Mouse (Mus musculus) forebrain, embryonic 10.5 days (tissue): ENCODE data around the gene Polr3h. TPM values are rescaled to one million over a fixed set of nuclear protein-coding genes. Genes with fewer than 3 reads are reported as not detected.

Experiments used
- DNase-seq: peaks from one replicate; pipeline ENCODE4 v3.0.0-alpha.2; 2017; ENCODE audit warnings: low spot score; ENCODE audit errors: extremely low spot score
- H3K27ac ChIP-seq: fragments of 300-500 bp; sonication (generic); 2 replicates; pipeline ENCODE4 v1.5.1; 2016; ENCODE audit warnings: mild to moderate bottlenecking
- H3K27me3 ChIP-seq: fragments of 300-500 bp; sonication (generic); 2 replicates; pipeline ENCODE4 v1.6.1; 2016; ENCODE audit warnings: mild to moderate bottlenecking; ENCODE audit not compliant: poor library complexity, severe bottlenecking
- H3K36me3 ChIP-seq: fragments of 300-500 bp; sonication (generic); replicated peaks from 2 replicates; pipeline ENCODE4 v1.6.1; 2016; ENCODE audit warnings: mild to moderate bottlenecking, moderate library complexity
- H3K4me1 ChIP-seq: fragments of 300-500 bp; sonication (generic); 2 replicates; pipeline ENCODE4 v1.6.1; 2016
- H3K4me3 ChIP-seq: fragments of 300-500 bp; sonication (generic); 2 replicates; pipeline ENCODE4 v1.5.1; 2016; ENCODE audit warnings: mild to moderate bottlenecking, moderate library complexity
- H3K9me3 ChIP-seq: fragments of 300-500 bp; sonication (generic); 2 replicates; pipeline ENCODE4 v1.6.1; 2016; ENCODE audit warnings: mild to moderate bottlenecking, moderate library complexity
- WGBS: fragments of 180-500 bp; shearing (Covaris S2); methylation state at CpG from one replicate; pipeline ENCODE4 v1.1.7; 2016; 5-methylcytosine and 5-hydroxymethylcytosine counted together
- polyA plus RNA-seq: library from polyadenylated mRNA; unstranded; fragments of >200 nt; fragmentation: Nextera tagmentation; extraction: Ambion mirVana; gene quantifications from 2 replicates; pipeline ENCODE4 v1.2.1, GENCODE M21; 2016

Polr3h gene
- polyA plus RNA-seq, 1 experiment from 2014 or later, result 90.8 TPM

DNA sequence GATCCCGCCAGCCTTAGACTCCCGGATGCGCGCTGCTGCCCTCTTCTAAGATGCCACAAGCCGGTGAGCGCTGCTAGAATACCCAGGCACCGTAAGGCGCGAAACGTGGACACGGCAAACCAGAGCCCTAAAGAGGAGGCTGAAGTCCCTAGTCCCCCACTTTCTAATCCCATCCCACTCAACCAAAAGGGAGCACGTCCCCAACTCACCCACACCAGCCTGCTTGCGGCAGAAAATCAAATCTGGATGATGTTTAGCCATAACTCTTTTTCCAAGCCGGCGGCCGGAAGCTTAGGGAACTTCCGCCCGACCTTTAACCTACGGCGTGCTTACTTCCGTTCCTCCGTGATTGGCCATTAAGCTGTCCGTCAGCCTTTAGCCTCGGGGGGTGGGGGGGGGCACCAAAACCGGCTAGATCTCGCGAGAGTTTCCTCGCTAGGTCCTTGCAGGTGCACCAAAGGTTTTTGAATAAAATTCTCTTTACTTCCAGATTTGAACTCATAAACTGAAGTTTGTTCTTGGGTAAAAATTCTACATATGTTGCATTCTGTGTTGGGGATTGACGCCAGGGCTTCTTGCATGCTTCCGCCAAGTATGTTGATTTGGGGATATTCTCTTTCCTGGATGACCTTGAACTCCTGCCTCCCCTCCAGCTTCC is 54.3 kb downstream of the Polr3h start, which contains the start of gene Phf5a:
Phf5a (minus strand) TSS at position 308 of the 658 bp plus-strand sequence.
- Histone ChIP-seq H3K27ac (peak within 1 kb of the TSS; percentile 97), H3K36me3 (peaks cover 41% of the 10 kb centered on the region), H3K27me3 (no peaks in the 10 kb centered on the region), H3K9me3 (no peaks in the 10 kb centered on the region), H3K4me1 (peaks cover 28% of the 10 kb centered on the region), H3K4me3 (peak within 1 kb of the TSS; percentile 99)
- under 1% methylated on average over 30 of the region's 30 CpGs for WGBS
- DNase-seq, result peak; percentile 94

DNA sequence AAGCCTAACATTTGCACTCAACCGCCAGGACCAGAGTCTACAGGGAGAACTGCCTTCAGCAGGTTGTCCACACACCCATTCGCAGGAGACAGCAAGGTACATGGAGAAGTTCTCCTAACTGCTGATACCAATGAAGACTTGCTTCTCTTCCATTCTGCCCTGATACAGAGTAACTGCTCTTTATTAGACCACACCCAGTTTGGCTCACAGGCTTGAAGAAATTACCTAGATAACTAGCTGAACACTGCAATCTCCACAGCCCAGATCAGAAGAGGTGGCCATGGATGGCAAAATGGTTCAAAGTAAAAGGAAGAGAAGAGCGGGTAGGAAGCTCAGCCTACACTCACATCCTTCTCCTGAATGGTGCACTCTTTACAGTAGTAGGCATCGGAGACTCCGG is 56.1 kb downstream of the Polr3h start:
- Histone ChIP-seq H3K27ac (no peak overlapping the region), H3K4me1 (peaks cover 28% of the 10 kb centered on the region), H3K36me3 (peaks cover 59% of the 10 kb centered on the region), H3K27me3 (no peaks in the 10 kb centered on the region), H3K9me3 (no peaks in the 10 kb centered on the region), H3K4me3 (no peak overlapping the region)
- no peak for DNase-seq
- 97% methylated on average over 5 of the region's 5 CpGs for WGBS

DNA sequence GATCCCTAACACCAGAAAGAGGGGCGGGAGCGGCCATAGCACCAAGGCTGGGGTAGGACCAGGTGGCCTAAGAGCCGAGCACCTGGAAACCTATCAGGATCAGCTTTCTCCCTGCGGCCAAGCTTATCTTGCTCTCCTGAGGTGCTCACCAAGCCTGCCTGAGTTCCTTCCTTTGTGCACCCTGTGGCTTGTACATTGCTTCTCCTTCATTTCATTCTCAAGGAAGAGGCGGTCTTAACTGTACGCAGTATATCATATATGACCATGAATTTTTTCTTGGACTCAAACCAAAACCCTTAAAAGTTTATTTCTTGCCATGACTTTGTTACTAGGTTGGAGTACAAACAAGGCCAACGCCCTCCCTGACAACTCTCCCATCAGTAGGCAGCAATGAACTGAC is 61.8 kb downstream of the Polr3h start:
- Histone ChIP-seq H3K9me3 (no peaks in the 10 kb centered on the region), H3K4me3 (no peak overlapping the region), H3K27me3 (no peaks in the 10 kb centered on the region), H3K4me1 (peaks cover 9% of the 10 kb centered on the region), H3K36me3 (peaks cover 58% of the 10 kb centered on the region), H3K27ac (no peak overlapping the region)
- no peak for DNase-seq
- 93% methylated on average over 7 of the region's 7 CpGs for WGBS

- no peak for DNase-seq
- H3K4me1 ChIP-seq, result peaks cover 37% of the 10 kb centered on the region
- no peak overlapping the region for H3K27ac ChIP-seq
- H3K9me3 ChIP-seq, result no peaks in the 10 kb centered on the region
- H3K27me3 ChIP-seq, result no peaks in the 10 kb centered on the region
- WGBS, result 49% methylated on average over 8 of the region's 8 CpGs
- H3K36me3 ChIP-seq, result peaks cover 22% of the 10 kb centered on the region
- H3K4me3 ChIP-seq, result peak overlapping the region; percentile 96; the same call in 1 of the 2 replicates
These were observed 65.4 kb downstream of the Polr3h start for GRCm38 (mm10) chr15:81860471-81861135.

DNA sequence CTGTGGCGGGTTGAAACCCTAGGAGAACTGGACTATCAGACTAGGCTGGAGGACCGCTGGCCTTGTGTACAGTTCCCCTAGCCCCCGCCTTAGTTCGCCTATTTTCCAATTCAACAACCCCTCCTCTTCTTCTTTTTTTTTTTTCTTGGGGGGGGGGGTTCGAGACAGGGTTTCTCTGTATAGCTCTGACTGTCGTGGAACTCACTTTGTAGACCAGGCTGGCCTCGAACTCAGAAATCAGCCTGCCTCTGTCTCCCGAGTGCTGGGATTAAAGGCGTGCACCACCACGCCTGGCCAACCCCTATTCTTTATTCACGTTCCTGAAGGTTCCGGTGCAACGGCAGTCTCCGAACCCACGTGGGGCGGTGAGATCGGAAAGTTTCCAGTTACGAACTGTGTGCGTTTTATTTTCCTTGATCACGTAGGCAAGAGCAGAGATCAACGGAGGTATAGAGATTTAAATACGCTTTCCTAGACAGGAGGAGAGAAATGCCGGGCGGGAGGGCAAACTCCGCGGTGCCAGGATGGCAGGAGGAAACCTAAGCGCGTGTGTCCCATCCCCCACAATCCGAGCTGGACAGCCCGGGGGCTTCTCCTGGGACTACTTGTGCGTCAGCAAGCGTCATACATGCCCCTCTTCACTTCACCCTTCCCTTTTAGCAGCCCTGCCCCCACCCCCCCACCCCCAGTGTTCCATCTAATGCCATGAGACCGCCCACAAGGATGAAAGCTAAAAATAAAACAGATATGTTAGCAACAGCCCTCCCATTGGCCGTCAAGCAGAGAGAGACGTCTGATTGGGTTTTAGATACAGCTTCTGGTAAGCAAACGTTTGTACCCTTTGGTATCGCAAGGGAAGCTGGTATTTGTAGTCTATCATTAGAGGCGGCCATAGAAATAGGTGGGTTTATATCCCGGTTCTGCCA is 66.4 kb downstream of the Polr3h start:
- H3K36me3 ChIP-seq, result peaks cover 18% of the 10 kb centered on the region
- H3K4me1 ChIP-seq, result peaks cover 45% of the 10 kb centered on the region
- H3K4me3 ChIP-seq, result peak overlapping the region; percentile 96
- WGBS, result under 1% methylated on average over 39 of the region's 39 CpGs
- H3K27me3 ChIP-seq, result no peaks in the 10 kb centered on the region
- peak overlapping the region; percentile 95 for H3K27ac ChIP-seq
- H3K9me3 ChIP-seq, result no peaks in the 10 kb centered on the region
- peak; percentile 90 for DNase-seq

GRCm38 (mm10) chr15:81858517-81859329 is 67.3 kb downstream of the Polr3h start, which contains the start of gene Tob2:
Tob2 (minus strand) TSS chr15:81858796.
- Histone ChIP-seq H3K4me3 (peak within 1 kb of the TSS; percentile 96), H3K9me3 (no peaks in the 10 kb centered on the region), H3K36me3 (peaks cover 18% of the 10 kb centered on the region), H3K27me3 (no peaks in the 10 kb centered on the region), H3K27ac (peak within 1 kb of the TSS; percentile 95), H3K4me1 (peaks cover 45% of the 10 kb centered on the region)
- WGBS, result under 1% methylated on average over 44 of the region's 44 CpGs
- DNase-seq, result peak; percentile 57

GRCm38 (mm10) chr15:81858138-81858516 is 67.9 kb downstream of the Polr3h start:
- 0% methylated on average over 23 of the region's 23 CpGs for WGBS
- H3K4me3 ChIP-seq, result peak overlapping the region; percentile 96

DNA sequence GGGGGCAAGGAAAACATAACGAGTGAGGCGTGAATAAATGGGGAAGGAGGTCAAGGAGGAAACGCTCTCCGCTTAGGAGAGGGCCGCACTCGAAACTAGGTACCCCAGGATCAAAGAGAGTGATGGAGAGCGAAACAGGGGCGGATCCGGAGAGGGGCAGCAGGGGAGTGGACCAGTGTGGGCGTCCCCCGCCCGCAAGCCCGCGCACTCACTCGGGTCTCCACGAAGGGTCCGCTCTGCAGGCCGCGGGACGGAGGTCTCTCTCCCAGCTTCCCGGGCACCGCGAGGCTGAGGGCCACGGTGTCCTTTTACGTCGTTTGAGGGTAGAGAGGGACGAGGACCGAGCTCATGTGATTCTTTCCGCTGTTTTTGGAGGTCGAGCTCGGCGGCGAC is 68.3 kb downstream of the Polr3h start:
- DNase-seq, result no peak
- H3K4me1 ChIP-seq, result peaks cover 45% of the 10 kb centered on the region
- 0% methylated on average over 33 of the region's 33 CpGs for WGBS

More at GRCm38 (mm10) chr15:81858138-81858516, 67.9 kb downstream of the Polr3h start:
- no peaks in the 10 kb centered on the region for H3K27me3 ChIP-seq
- H3K27ac ChIP-seq, result peak overlapping the region; percentile 95
- H3K4me1 ChIP-seq, result peaks cover 45% of the 10 kb centered on the region
- no peaks in the 10 kb centered on the region for H3K9me3 ChIP-seq
- H3K36me3 ChIP-seq, result peaks cover 21% of the 10 kb centered on the region
- peak; percentile 92 for DNase-seq

DNA sequence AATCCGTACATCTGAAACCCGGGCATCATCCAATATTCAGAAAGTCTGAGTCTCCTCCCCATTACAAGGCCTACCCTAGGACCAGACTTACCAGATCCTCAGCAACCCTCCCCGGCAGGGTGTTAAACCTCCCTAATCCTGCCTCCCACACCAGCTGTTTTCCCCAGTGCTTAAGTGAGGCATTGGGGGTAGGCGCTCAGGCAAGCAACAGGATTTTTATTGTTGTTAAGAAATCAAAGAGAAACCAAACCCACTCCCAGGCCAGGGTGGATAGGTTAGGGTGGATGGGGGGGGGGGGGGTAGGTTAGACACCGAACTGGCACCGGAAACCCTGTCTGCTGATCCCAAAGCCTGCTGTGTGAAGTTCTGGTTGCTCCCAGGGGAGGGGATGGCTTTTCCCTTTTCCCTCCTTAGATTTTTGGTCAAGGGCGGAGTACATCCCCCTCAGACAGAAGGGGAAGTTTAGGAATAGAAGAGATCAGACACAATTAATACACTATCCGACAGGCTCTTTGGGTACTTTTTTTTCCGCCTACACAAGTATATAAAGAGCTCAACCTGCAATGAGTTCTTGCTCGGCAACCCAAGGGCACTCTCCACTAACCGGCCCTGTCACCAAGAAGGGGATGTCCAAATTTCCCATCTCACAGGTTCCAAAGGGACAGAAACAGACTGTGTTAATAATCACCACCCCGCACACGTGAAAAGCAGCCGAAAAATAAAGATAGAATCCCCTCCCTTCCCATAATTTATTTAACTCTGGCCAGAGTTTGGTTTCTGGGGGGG is 68.9 kb downstream of the Polr3h start:
- DNase-seq, result no peak
- Histone ChIP-seq H3K4me3 (peak overlapping the region; percentile 96), H3K36me3 (peaks cover 31% of the 10 kb centered on the region), H3K27ac (peak overlapping the region; percentile 95), H3K4me1 (peaks cover 45% of the 10 kb centered on the region), H3K27me3 (no peaks in the 10 kb centered on the region), H3K9me3 (no peaks in the 10 kb centered on the region)
- WGBS, result under 1% methylated on average over 14 of the region's 14 CpGs

More for the DNA sequence above, 68.3 kb downstream of the Polr3h start:
- Histone ChIP-seq H3K36me3 (peaks cover 25% of the 10 kb centered on the region), H3K4me3 (peak overlapping the region; percentile 96), H3K27me3 (no peaks in the 10 kb centered on the region), H3K9me3 (no peaks in the 10 kb centered on the region), H3K27ac (peak overlapping the region; percentile 95)

- Histone ChIP-seq H3K36me3 (peaks cover 40% of the 10 kb centered on the region), H3K9me3 (no peaks in the 10 kb centered on the region), H3K27ac (peak overlapping the region; percentile 95), H3K27me3 (no peaks in the 10 kb centered on the region), H3K4me1 (peaks cover 45% of the 10 kb centered on the region), H3K4me3 (peak overlapping the region; percentile 96)
- DNase-seq, result peak; percentile 88
- under 1% methylated on average over 28 of the region's 28 CpGs for WGBS
These were observed 69.8 kb downstream of the Polr3h start for GRCm38 (mm10) chr15:81856030-81856790.

- peaks cover 69% of the 10 kb centered on the region for H3K36me3 ChIP-seq
- WGBS, result 92% methylated on average over 7 of the region's 7 CpGs
- no peak for DNase-seq
- no peaks in the 10 kb centered on the region for H3K27me3 ChIP-seq
- H3K27ac ChIP-seq, result no peak overlapping the region
- H3K9me3 ChIP-seq, result no peaks in the 10 kb centered on the region
- no peak overlapping the region for H3K4me3 ChIP-seq
- peaks cover 25% of the 10 kb centered on the region for H3K4me1 ChIP-seq
These were observed 73.0 kb downstream of the Polr3h start for GRCm38 (mm10) chr15:81853081-81853480.
